Mouse (Mus musculus): Measurements from ENCODE around the gene Sarm1. TPM values are rescaled to one million over a fixed set of nuclear protein-coding genes. Genes with fewer than 3 reads are reported as not detected.

Gene Sarm1
- polyA plus RNA-seq, 1 experiment from 2014 or later: 2.2 TPM

- Histone ChIP-seq H3K4me3 (ENCODE audit: low read depth, low read length) (no peak overlapping the region), H3K4me2 (ENCODE audit: low read depth, severe bottlenecking) (no peak overlapping the region), H3K4me1 (ENCODE audit: control insufficient read depth, insufficient read depth, low read length) (no peaks in the 10 kb centered on the region), H3K9me3 (ENCODE audit: control insufficient read depth, low read length) (no peaks in the 10 kb centered on the region), H3K36me3 (ENCODE audit: control insufficient read depth, insufficient read depth, low read length) (peaks cover 42% of the 10 kb centered on the region), H3K27me3 (ENCODE audit: control insufficient read depth, insufficient read depth, low read length) (no peaks in the 10 kb centered on the region), H3K27ac (replicated peaks; ENCODE audit: low read depth, low read length) (no peak overlapping the region), H3K9ac (ENCODE audit: low read length) (no peak overlapping the region)
- no peak for ATAC-seq (ENCODE audit: insufficient number of reproducible peaks, low FRiP score, low TSS enrichment, low read depth)
- 92% methylated on average over 3 of the region's 3 CpGs for whole genome bisulfite sequencing
- DNase-seq (ENCODE audit: low spot score): no peak
Measured at GRCm38 (mm10) chr11:78521880-78522279, 24.3 kb upstream of the Sarm1 start.

GRCm38 (mm10) chr11:78518931-78519330, 21.4 kb upstream of the Sarm1 start:
- Histone ChIP-seq H3K4me2 (ENCODE audit: low read depth, severe bottlenecking) (no peak overlapping the region), H3K9me3 (ENCODE audit: control insufficient read depth, low read length) (no peaks in the 10 kb centered on the region), H3K36me3 (ENCODE audit: control insufficient read depth, insufficient read depth, low read length) (peaks cover 46% of the 10 kb centered on the region), H3K4me3 (ENCODE audit: low read depth, low read length) (no peak overlapping the region), H3K4me1 (ENCODE audit: control insufficient read depth, insufficient read depth, low read length) (no peaks in the 10 kb centered on the region), H3K9ac (ENCODE audit: low read length) (no peak overlapping the region), H3K27me3 (ENCODE audit: control insufficient read depth, insufficient read depth, low read length) (no peaks in the 10 kb centered on the region), H3K27ac (replicated peaks; ENCODE audit: low read depth, low read length) (no peak overlapping the region)
- ATAC-seq (ENCODE audit: insufficient number of reproducible peaks, low FRiP score, low TSS enrichment, low read depth) (no peak), DNase-seq (ENCODE audit: low spot score) (no peak)
- WGBS: 95% methylated on average over 10 of the region's 10 CpGs

GRCm38 (mm10) chr11:78515549-78516325, 18.2 kb upstream of the Sarm1 start:
- H3K36me3 ChIP-seq (ENCODE audit: control insufficient read depth, insufficient read depth, low read length): peaks cover 34% of the 10 kb centered on the region
- peak; percentile 40 for DNase-seq (ENCODE audit: low spot score)
- H3K27ac ChIP-seq (replicated peaks; ENCODE audit: low read depth, low read length): no peak overlapping the region
- WGBS: 61% methylated on average over 2 of the region's 2 CpGs
- ATAC-seq (ENCODE audit: insufficient number of reproducible peaks, low FRiP score, low TSS enrichment, low read depth): no peak
- H3K9ac ChIP-seq (ENCODE audit: low read length): no peak overlapping the region
- no peak overlapping the region for H3K4me3 ChIP-seq (ENCODE audit: low read depth, low read length)
- H3K4me1 ChIP-seq (ENCODE audit: control insufficient read depth, insufficient read depth, low read length): peaks cover 7% of the 10 kb centered on the region
- no peaks in the 10 kb centered on the region for H3K9me3 ChIP-seq (ENCODE audit: control insufficient read depth, low read length)
- no peaks in the 10 kb centered on the region for H3K27me3 ChIP-seq (ENCODE audit: control insufficient read depth, insufficient read depth, low read length)
- no peak overlapping the region for H3K4me2 ChIP-seq (ENCODE audit: low read depth, severe bottlenecking)

- Histone ChIP-seq H3K4me1 (ENCODE audit: control insufficient read depth, insufficient read depth, low read length) (peaks cover 7% of the 10 kb centered on the region), H3K4me2 (ENCODE audit: low read depth, severe bottlenecking) (peak overlapping the region; percentile 88), H3K27ac (replicated peaks; ENCODE audit: low read depth, low read length) (no peak overlapping the region), H3K36me3 (ENCODE audit: control insufficient read depth, insufficient read depth, low read length) (peaks cover 29% of the 10 kb centered on the region), H3K9me3 (ENCODE audit: control insufficient read depth, low read length) (no peaks in the 10 kb centered on the region), H3K9ac (ENCODE audit: low read length) (no peak overlapping the region), H3K4me3 (ENCODE audit: low read depth, low read length) (peak overlapping the region; percentile 94; the same call in 1 of the 2 replicates), H3K27me3 (ENCODE audit: control insufficient read depth, insufficient read depth, low read length) (no peaks in the 10 kb centered on the region)
- WGBS: 78% methylated on average over 3 of the region's 3 CpGs
- ATAC-seq (ENCODE audit: insufficient number of reproducible peaks, low FRiP score, low TSS enrichment, low read depth) (no peak), DNase-seq (ENCODE audit: low spot score) (no peak)
Measured at GRCm38 (mm10) chr11:78513106-78513790, 15.7 kb upstream of the Sarm1 start.

- peak within 1 kb of the TSS; percentile 94 for H3K4me3 ChIP-seq (ENCODE audit: low read depth, low read length)
- DNase-seq (ENCODE audit: low spot score) (peak; percentile 93), ATAC-seq (ENCODE audit: insufficient number of reproducible peaks, low FRiP score, low TSS enrichment, low read depth) (peak; percentile 94)
- WGBS: under 1% methylated on average over 67 of the region's 67 CpGs
- peak within 1 kb of the TSS; percentile 88 for H3K4me2 ChIP-seq (ENCODE audit: low read depth, severe bottlenecking)
- H3K4me1 ChIP-seq (ENCODE audit: control insufficient read depth, insufficient read depth, low read length): peaks cover 7% of the 10 kb centered on the region
- peak within 1 kb of the TSS; percentile 98 for H3K9ac ChIP-seq (ENCODE audit: low read length)
- H3K36me3 ChIP-seq (ENCODE audit: control insufficient read depth, insufficient read depth, low read length): peaks cover 30% of the 10 kb centered on the region
- no peaks in the 10 kb centered on the region for H3K27me3 ChIP-seq (ENCODE audit: control insufficient read depth, insufficient read depth, low read length)
- peak within 1 kb of the TSS; percentile 56 for H3K27ac ChIP-seq (replicated peaks; ENCODE audit: low read depth, low read length)
- no peaks in the 10 kb centered on the region for H3K9me3 ChIP-seq (ENCODE audit: control insufficient read depth, low read length)
Measured at GRCm38 (mm10) chr11:78512025-78512957, 14.7 kb upstream of the Sarm1 start, which contains the start of the genes Tmem199 and Poldip2. Gene Tmem199 (minus strand): TSS chr11:78512172. Gene Poldip2 (plus strand): TSS chr11:78512193.

GRCm38 (mm10) chr11:78509148-78509547, 11.6 kb upstream of the Sarm1 start:
- H3K27me3 ChIP-seq (ENCODE audit: control insufficient read depth, insufficient read depth, low read length): no peaks in the 10 kb centered on the region
- no peak overlapping the region for H3K9ac ChIP-seq (ENCODE audit: low read length)
- no peak overlapping the region for H3K27ac ChIP-seq (replicated peaks; ENCODE audit: low read depth, low read length)
- H3K4me1 ChIP-seq (ENCODE audit: control insufficient read depth, insufficient read depth, low read length): peaks cover 7% of the 10 kb centered on the region
- no peaks in the 10 kb centered on the region for H3K9me3 ChIP-seq (ENCODE audit: control insufficient read depth, low read length)
- DNase-seq (ENCODE audit: low spot score) (no peak), ATAC-seq (ENCODE audit: insufficient number of reproducible peaks, low FRiP score, low TSS enrichment, low read depth) (no peak)
- no peak overlapping the region for H3K4me2 ChIP-seq (ENCODE audit: low read depth, severe bottlenecking)
- H3K36me3 ChIP-seq (ENCODE audit: control insufficient read depth, insufficient read depth, low read length): peaks cover 13% of the 10 kb centered on the region
- no peak overlapping the region for H3K4me3 ChIP-seq (ENCODE audit: low read depth, low read length)
- 84% methylated on average over 5 of the region's 5 CpGs for WGBS

GRCm38 (mm10) chr11:78505430-78505829, 7.9 kb upstream of the Sarm1 start:
- Histone ChIP-seq H3K9me3 (ENCODE audit: control insufficient read depth, low read length) (no peaks in the 10 kb centered on the region), H3K9ac (ENCODE audit: low read length) (no peak overlapping the region), H3K36me3 (ENCODE audit: control insufficient read depth, insufficient read depth, low read length) (peaks cover 11% of the 10 kb centered on the region), H3K27ac (replicated peaks; ENCODE audit: low read depth, low read length) (no peak overlapping the region), H3K4me1 (ENCODE audit: control insufficient read depth, insufficient read depth, low read length) (no peaks in the 10 kb centered on the region), H3K4me3 (ENCODE audit: low read depth, low read length) (no peak overlapping the region), H3K4me2 (ENCODE audit: low read depth, severe bottlenecking) (no peak overlapping the region), H3K27me3 (ENCODE audit: control insufficient read depth, insufficient read depth, low read length) (no peaks in the 10 kb centered on the region)
- DNase-seq (ENCODE audit: low spot score): no peak
- WGBS: 80% methylated on average over 3 of the region's 3 CpGs
- no peak for ATAC-seq (ENCODE audit: insufficient number of reproducible peaks, low FRiP score, low TSS enrichment, low read depth)

Data from limb, embryonic 11.5 days (tissue).